ENCODE assay signal across 20 mouse cellular contexts in genomic region chr1:127675253-127675652, GRCm38 (mm10). TPM values are rescaled to one million over a fixed set of nuclear protein-coding genes. Genes with fewer than 3 reads are reported as not detected.
DNase-seq lines count a peak whose midpoint lies in the region; ATAC-seq and TF ChIP-seq lines count a peak whose summit lies in the region.
"Had no signal": no experiment of that assay in that cellular context is flagged by ENCODE, and none has a peak within 500 bp of the region (broad histone marks: within the 10 kb centered on the region; RNA-seq: fewer than 3 reads in every experiment).

No protein-coding gene starts in this region.

- peak; percentile 46 for DNase-seq in cerebellum, adult 9-11 months
- DNase-seq in cerebellum, adult 11-12 months = no peak
- peak; percentile 16 for DNase-seq in retina, embryonic 14.5 days (ENCODE audit: low spot score)
- no peak for DNase-seq in retina, postnatal 1 day
- DNase-seq in liver, postnatal 0 days = no peak
- no peak for DNase-seq in lung, postnatal 36 days
- DNase-seq in spleen, postnatal 4 days (ENCODE audit: low spot score in 2 of 2) = no peak
- DNase-seq: adrenal gland, postnatal 25 days; heart, adult 2 months; kidney, postnatal 14 days had no signal

- no peak for TF ChIP-seq EP300 in liver, postnatal 0 days (IDR thresholded peaks at IDR 0.05; ENCODE audit: low read depth)

- ATAC-seq in midbrain, embryonic 15.5 days (replicated peaks) = no peak
- no peak for ATAC-seq in liver, postnatal 0 days
- ATAC-seq: activated CD4-positive, CD25-positive, alpha-beta regulatory T cell, adult 4 months; intestine, postnatal 0 days had no signal

- peaks cover 2% of the 10 kb centered on the region; the same call in 1 of the 2 replicates for H3K27me3 ChIP-seq in midbrain, embryonic 15.5 days (replicated peaks)
- H3K27me3 ChIP-seq in liver, postnatal 0 days (ENCODE audit: insufficient read depth, low read length) = peaks cover 50% of the 10 kb centered on the region

- 47% methylated on average over 1 of the region's 1 CpGs for WGBS in midbrain, embryonic 15.5 days
- WGBS in liver, postnatal 0 days (ENCODE audit: insufficient replicate concordance) = 54% methylated on average over 1 of the region's 1 CpGs

- peak overlapping the region; percentile 66 for H3K4me3 ChIP-seq in midbrain, embryonic 15.5 days
- H3K4me3 ChIP-seq in liver, postnatal 0 days (ENCODE audit: low read depth, low read length) = no peak overlapping the region
- H3K4me3 ChIP-seq: embryonic facial prominence, embryonic 12.5 days; heart, adult 2 months; limb, embryonic 13.5 days; liver, embryonic 15.5 days; stomach, embryonic 15.5 days had no signal

- no peak for TF ChIP-seq CTCF in liver, postnatal 0 days (IDR thresholded peaks at IDR 0.05; ENCODE audit: low read depth)

- H3K4me1 ChIP-seq in midbrain, embryonic 15.5 days = peaks cover 43% of the 10 kb centered on the region
- H3K4me1 ChIP-seq in liver, postnatal 0 days (ENCODE audit: insufficient read depth) = peaks cover 9% of the 10 kb centered on the region

- H3K4me2 ChIP-seq in midbrain, embryonic 15.5 days = peak overlapping the region; percentile 86
- no peak overlapping the region for H3K4me2 ChIP-seq in liver, postnatal 0 days (ENCODE audit: low read depth, low read length)
- H3K4me2 ChIP-seq: embryonic facial prominence, embryonic 12.5 days; limb, embryonic 13.5 days; liver, embryonic 15.5 days; stomach, embryonic 15.5 days had no signal

- H3K27ac ChIP-seq in midbrain, embryonic 15.5 days = peak overlapping the region; percentile 86
- no peak overlapping the region for H3K27ac ChIP-seq in liver, postnatal 0 days (ENCODE audit: low read depth)
- H3K27ac ChIP-seq: embryonic facial prominence, embryonic 12.5 days; heart, adult 2 months; limb, embryonic 13.5 days; liver, embryonic 15.5 days; macrophage; stomach, embryonic 15.5 days had no signal

- no peaks in the 10 kb centered on the region for H3K9me3 ChIP-seq in midbrain, embryonic 15.5 days
- no peaks in the 10 kb centered on the region for H3K9me3 ChIP-seq in liver, postnatal 0 days (ENCODE audit: low read length)
- H3K9me3 ChIP-seq: embryonic facial prominence, embryonic 12.5 days; liver, embryonic 15.5 days; stomach, embryonic 15.5 days had no signal

- no peaks in the 10 kb centered on the region for H3K36me3 ChIP-seq in midbrain, embryonic 15.5 days (replicated peaks)
- H3K36me3 ChIP-seq in liver, postnatal 0 days (replicated peaks; ENCODE audit: insufficient read depth, low read length) = no peaks in the 10 kb centered on the region
- H3K36me3 ChIP-seq: embryonic facial prominence, embryonic 12.5 days; limb, embryonic 13.5 days; liver, embryonic 15.5 days; stomach, embryonic 15.5 days had no signal

- H3K9ac ChIP-seq in midbrain, embryonic 15.5 days = peak overlapping the region; percentile 79
- H3K9ac ChIP-seq in liver, postnatal 0 days (replicated peaks) = no peak overlapping the region
- H3K9ac ChIP-seq: embryonic facial prominence, embryonic 12.5 days; limb, embryonic 13.5 days; liver, embryonic 15.5 days; stomach, embryonic 15.5 days had no signal

RNA-seq across cellular contexts. Expression of gene Tmem163, which starts 4.1 kb away (rescaled TPM):
- 63.5 and 71.5 TPM in 2 replicates for polyA plus RNA-seq in midbrain, embryonic 15.5 days (2015; fragmentation: Nextera tagmentation; extraction: Ambion mirVana)
- polyA plus RNA-seq in liver, postnatal 0 days (2015; fragmentation: Nextera tagmentation; extraction: Ambion mirVana) = 0.65 and 0.98 TPM in 2 replicates
- polyA plus RNA-seq: activated CD4-positive, CD25-positive, alpha-beta regulatory T cell, adult 4 months; macrophage had no signal

RNA-seq across cellular contexts. Expression of gene Acmsd, which starts 54.0 kb away (rescaled TPM):
- 0.08 and 0.13 TPM in 2 replicates for polyA plus RNA-seq in midbrain, embryonic 15.5 days (2015; fragmentation: Nextera tagmentation; extraction: Ambion mirVana)
- polyA plus RNA-seq in liver, postnatal 0 days (2015; fragmentation: Nextera tagmentation; extraction: Ambion mirVana) = 2.5 and 3.2 TPM in 2 replicates
- polyA plus RNA-seq: intestine, postnatal 0 days; macrophage; small intestine, adult 2 months; thymus, postnatal 0 days had no signal

Comparison
In these comparisons a context has a peak if more than half of its experiments do, and no peak if none do; other contexts are left out.
1. DNase-seq: peak in cerebellum, adult 9-11 months (single experiment) and retina, embryonic 14.5 days (single experiment); none in cerebellum, adult 11-12 months (single experiment), retina, postnatal 1 day (single experiment), liver, postnatal 0 days (single experiment), lung, postnatal 36 days (single experiment) and spleen, postnatal 4 days (0 of 2).
2. RNA of gene Tmem163, which starts 4.1 kb away (polyA plus RNA-seq): 63.5 to 71.5 TPM in midbrain, embryonic 15.5 days; 0.65 to 0.98 TPM in liver, postnatal 0 days; every median in the first group is over 10 times any median in the second.